Mouse (Mus musculus) bone marrow, adult 2 months (tissue): Measurements from ENCODE around the gene Gins2.

ENCODE experiments used
- CTCF ChIP-seq: fragments of 200-500 bp; IDR thresholded peaks from 2 replicates; pipeline ENCODE4 v1.5.1; 2011; ENCODE audit warnings: low read length, control low read depth; ENCODE audit not compliant: control insufficient read depth, insufficient read depth
- POLR2A ChIP-seq: fragments of 200-500 bp; IDR thresholded peaks from 2 replicates; pipeline ENCODE4 v1.6.1; 2011; ENCODE audit warnings: low read depth, mild to moderate bottlenecking, control low read depth, low read length, borderline replicate concordance; ENCODE audit not compliant: control insufficient read depth

DNA sequence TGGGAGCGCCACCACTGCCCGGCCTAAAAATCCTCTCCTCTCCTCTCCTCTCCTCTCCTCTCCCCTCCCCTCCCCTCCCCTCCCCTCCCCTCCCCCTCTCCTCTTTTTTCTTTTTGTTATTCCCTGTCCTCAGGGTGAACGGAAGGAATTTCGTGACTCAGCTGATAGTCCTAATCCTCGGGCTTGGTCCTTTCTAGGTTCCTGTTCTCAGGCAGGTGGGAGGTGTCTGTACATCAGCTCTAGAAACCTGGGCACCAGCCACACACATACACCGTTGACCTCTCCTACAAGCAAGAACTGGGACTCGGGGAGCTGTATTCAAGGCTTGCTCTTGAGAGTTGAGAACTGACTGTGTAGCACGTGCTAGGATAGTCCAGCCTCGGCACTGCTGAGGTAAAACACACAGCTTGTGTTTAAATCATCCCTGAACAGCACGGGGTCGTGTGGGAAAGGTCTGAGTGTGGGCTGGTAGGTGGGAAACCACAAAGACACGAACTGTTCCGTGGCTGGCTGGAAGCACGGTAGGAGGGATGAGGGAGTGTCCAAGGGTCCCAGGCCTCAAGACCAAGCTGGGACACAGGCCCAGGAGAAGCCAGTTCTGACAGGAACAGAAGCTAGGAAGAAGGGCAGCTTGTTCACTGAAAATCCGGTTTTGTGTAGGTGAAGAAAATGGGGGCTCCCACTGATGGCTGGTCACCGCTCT lies 58.0 kb downstream of the Gins2 start:
- TF ChIP-seq POLR2A (no peak), CTCF (no peak)
